Mouse (Mus musculus): Measurements from ENCODE around the gene 2310061I04Rik.
A peak's percentile ranks its signal among the peaks of the same experiment; 100 is the strongest.

The 2310061I04Rik gene

DNA sequence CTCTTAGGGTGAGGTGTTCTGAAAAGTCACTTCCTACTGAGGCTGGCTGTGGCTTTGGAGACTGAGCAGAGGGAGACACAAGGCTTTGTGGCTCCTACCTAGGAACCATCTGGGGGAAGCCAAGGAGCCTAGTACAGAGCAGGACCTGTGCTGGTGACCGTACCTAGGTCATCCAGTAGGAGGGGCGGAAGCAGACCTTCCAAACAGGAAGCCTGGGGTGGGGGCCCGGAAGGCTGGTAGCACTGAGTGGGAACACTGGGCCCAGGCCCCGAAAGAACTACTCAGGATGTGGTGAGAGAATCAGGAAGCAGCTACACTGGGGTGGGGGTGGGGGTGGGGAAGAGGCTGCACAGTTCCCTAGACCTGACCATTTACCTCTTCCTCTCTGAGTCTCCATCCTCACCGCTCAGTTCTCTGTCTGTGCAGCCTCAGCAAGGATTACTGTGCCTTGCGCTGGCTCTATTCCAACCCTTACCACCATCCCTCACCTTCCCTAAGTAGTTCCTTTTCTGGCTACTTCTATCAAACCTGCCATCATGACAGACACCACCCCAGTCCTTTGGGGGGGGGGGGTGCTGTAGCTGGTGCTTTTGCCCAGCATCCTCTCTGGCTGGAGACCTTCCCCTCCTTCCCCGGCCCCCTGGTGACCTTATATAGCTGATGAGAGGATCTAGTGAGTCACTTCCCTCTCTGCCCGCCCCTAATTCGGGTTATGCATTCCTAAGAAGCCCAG is 26.9 kb downstream of the 2310061I04Rik start:
- peak in 1 of 2 experiments; percentile 31 for DNase-seq (ENCODE audit: low spot score in 2 of 2)

DNA sequence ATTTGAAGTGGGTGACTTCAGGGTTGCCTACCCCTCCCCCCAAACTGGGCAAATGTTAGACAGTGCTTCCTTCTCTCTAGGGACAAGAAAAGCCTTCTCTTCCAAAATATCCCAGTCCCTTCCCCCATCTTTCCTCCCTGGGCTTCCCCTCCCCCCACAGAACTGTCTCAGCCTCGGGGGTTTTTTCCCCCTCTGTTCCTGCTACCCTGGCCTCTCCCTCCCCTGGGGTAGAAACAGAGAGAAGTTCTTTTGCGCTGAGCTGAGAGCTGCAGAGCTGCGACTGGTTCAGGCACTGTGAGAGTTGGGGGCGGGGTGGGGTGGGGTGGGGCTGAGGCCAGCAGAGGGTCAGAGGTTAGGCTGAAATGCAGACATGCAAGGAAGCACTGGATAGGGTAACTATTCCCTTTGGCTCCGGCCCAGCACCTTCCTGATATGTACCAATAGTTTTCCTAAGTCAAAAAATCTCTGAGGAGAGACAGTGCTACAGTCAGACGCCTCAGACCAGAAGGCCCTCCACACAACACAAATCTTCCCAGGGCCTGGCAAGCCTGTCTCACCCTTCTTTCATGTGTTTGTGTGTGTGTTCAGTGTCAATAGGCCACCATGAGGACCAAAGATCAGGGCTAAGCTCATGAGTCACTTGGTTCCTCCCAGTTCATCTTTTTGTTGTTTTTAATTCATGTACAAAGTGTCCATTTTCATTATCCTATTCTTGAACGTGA is 27.7 kb downstream of the 2310061I04Rik start:
- DNase-seq (ENCODE audit: low spot score in 2 of 2): no peak

- no peak for DNase-seq (ENCODE audit: low spot score in 2 of 2)
Measured at GRCm38 (mm10) chr17:35868961-35869345, 28.3 kb downstream of the 2310061I04Rik start.

- no peak for DNase-seq (ENCODE audit: low spot score in 2 of 2)
Measured at GRCm38 (mm10) chr17:35868165-35868820, 28.9 kb downstream of the 2310061I04Rik start.

GRCm38 (mm10) chr17:35866911-35867890 is 30.0 kb downstream of the 2310061I04Rik start:
- DNase-seq (ENCODE audit: low spot score in 2 of 2): no peak

GRCm38 (mm10) chr17:35866281-35866831 is 30.9 kb downstream of the 2310061I04Rik start:
- no peak for DNase-seq (ENCODE audit: low spot score in 2 of 2)

DNA sequence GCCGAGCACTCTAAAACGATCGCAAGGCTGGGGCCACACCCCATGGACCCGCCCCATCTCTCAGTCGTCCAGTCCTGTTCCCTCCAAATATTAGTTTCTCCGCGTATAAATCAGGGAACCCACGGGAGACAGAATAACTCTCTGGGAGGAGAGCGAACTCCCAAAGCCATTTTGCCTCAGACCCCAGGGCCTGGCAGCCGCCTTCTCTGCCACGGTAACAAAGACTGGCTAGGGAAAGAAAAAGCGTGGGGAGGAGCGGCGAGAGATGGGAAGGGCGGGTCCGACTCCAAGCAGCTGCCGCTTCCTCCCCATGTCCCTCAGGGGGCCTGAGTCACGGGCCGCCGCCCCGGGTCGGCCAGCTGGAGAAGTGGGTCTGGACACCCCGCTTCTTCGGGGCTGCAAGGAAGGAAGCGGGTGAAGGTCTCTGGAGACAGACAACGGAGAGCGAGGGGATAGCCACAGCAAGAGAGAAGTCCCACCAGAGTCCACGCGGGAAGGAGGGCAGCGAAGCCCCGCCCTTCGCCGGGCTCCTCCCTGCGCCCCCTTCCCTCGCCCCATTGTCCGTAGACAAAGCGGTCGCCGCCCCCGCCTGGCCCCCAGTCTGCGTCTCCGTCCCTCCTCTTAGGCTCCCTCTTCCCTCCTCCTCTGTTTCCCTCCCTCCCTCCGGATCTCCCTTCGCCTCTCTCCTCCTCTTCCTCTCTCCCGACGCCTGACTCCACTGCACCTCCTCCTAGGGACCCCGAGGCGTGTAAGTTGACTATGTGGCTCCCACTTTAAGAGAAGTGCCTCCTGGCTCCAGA is 31.6 kb downstream of the 2310061I04Rik start, which contains the start of gene Ppp1r18:
TSS of gene Ppp1r18 (plus strand) at position 113 of the 800 bp plus-strand sequence.
- DNase-seq (ENCODE audit: low spot score in 2 of 2): no peak

- DNase-seq (ENCODE audit: low spot score in 2 of 2): no peak
Measured at GRCm38 (mm10) chr17:35864832-35865353, 32.3 kb downstream of the 2310061I04Rik start.

- peak in 1 of 2 experiments; percentile 86 for DNase-seq (ENCODE audit: low spot score in 2 of 2)
Measured at GRCm38 (mm10) chr17:35861198-35861857, 35.9 kb downstream of the 2310061I04Rik start, which contains the start of gene Nrm. TSS of gene Nrm (plus strand) at chr17:35861318.

DNA sequence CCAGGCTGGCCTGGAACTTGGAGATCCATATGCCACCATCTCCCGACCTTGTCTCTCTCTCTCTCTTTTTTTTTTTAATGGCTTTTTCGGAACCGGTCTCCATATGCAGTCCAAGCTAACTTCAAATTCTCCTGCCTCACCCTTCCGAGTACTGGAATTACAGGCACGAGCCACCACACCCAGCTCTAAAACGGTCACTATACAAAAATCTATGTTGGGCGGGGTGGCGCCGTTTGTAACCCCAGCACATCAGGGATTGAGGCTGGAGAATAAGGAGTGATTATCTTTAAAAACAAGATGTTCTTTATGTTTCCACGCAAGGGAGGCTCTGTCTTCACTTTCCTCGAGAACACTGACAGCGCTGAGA is 36.4 kb downstream of the 2310061I04Rik start:
- no peak for DNase-seq (ENCODE audit: low spot score in 2 of 2)

GRCm38 (mm10) chr17:35859835-35860234 is 37.4 kb downstream of the 2310061I04Rik start:
- no peak for DNase-seq (ENCODE audit: low spot score in 2 of 2)

DNA sequence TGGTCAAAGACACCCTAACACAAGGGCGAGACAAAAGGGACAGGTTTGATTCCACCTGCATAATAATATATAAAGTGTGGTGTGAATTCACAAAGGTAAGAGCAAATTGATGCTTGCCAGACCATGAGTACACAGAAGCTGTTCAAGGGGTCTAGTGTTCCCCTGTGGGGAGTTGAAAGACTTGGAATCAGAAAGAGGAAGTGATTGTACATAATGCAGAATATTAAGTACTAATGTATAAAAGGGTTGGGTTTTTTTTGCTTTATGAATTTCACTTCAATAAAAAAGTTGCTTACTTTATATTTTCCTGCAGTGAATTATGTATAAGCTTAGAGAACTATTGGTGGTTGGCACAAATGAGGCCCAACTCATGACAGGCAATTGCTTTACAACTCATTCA is 37.9 kb downstream of the 2310061I04Rik start:
- DNase-seq (ENCODE audit: low spot score in 2 of 2): no peak

DNA sequence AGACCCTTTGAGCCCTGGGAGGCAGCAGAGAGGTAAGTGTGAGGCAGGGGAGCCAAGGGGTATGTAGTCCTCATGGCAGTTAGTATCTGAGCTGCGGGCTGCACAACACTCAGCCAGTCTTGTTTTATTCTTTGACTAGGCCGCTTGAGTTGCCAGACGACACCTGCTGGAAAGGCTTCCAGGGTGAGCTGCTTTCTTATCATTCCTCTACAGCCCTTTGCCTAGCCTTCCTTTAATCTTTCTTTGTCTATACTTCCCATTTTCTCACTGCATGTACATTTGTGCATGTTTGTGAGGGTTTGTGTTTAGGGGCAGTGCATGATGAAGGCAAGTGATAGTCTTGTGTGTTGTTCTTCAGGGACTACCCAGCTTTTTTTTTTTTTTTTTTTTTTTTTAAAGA is 46.3 kb downstream of the 2310061I04Rik start:
- no peak for DNase-seq (ENCODE audit: low spot score in 2 of 2)

DNA sequence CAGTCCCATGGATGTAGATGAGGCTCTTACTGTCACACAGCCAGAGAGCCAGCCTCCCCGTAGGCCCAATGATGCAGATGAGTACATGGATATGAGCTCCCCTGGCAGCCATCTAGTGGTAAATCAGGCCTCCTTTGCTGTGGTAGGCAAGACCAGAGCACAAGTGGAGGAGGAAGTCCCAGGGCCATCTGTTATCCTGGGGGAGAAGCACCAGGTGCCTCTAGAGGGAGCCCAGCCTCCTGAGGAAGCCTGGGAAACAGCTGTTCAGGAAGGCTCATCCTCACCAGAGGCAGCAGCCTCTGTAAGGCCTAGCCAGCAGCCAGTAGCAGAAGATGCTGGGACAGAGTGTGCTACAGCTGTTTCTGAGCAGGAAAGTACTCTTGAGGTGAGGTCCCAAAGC is 49.1 kb downstream of the 2310061I04Rik start:
- DNase-seq (ENCODE audit: low spot score in 2 of 2): peak in 1 of 2 experiments; percentile 65

- no peak for DNase-seq (ENCODE audit: low spot score in 2 of 2)
Measured at GRCm38 (mm10) chr17:35843514-35843913, 53.7 kb downstream of the 2310061I04Rik start.
